Mouse (Mus musculus) heart, embryonic 14.5 days (tissue): ENCODE measurements around the gene Gch1. TPM values are rescaled to one million over a fixed set of nuclear protein-coding genes. Genes with fewer than 3 reads are reported as not detected.

Experiments used
- ATAC-seq: fragments of 200-750 bp; cut with Nextera tagmentation; 2 replicates; pipeline ENCODE4 v1.8.0; 2017; ENCODE audit warnings: low read depth, moderate TSS enrichment; ENCODE audit not compliant: insufficient number of reproducible peaks, insufficient read depth, low FRiP score
- H3K27ac ChIP-seq, 2 experiments: fragments of 200-500 bp in 1 of 2; fragments of 300-500 bp in 1 of 2; sonication (generic) in 1 of 2; replicated peaks in 1 of 2; 2 replicates each; pipeline ENCODE4 v1.5.1; 2012 to 2014; ENCODE audit warnings: low read depth in 2 of 2, low read length in 2 of 2, control low read depth in 1 of 2, mild to moderate bottlenecking in 1 of 2, mixed read lengths in 1 of 2; ENCODE audit not compliant: control insufficient read depth in 1 of 2, insufficient read depth in 1 of 2
- H3K27me3 ChIP-seq: fragments of 300-500 bp; sonication (generic); 2 replicates; pipeline ENCODE4 v1.6.1; 2014; ENCODE audit warnings: mild to moderate bottlenecking, low read length, control low read depth; ENCODE audit not compliant: control insufficient read depth, insufficient read depth
- H3K36me3 ChIP-seq: fragments of 300-500 bp; sonication (generic); 2 replicates; pipeline ENCODE4 v1.6.1; 2014; ENCODE audit warnings: mild to moderate bottlenecking, control low read depth, low read length, mixed read lengths; ENCODE audit not compliant: control insufficient read depth, insufficient read depth
- H3K4me1 ChIP-seq, 2 experiments: fragments of 200-500 bp in 1 of 2; fragments of 300-500 bp in 1 of 2; sonication (generic) in 1 of 2; 2 replicates each; pipeline ENCODE4 v1.6.1; 2012 to 2014; ENCODE audit warnings: low read length in 2 of 2, control low read depth in 1 of 2, mixed read lengths in 1 of 2; ENCODE audit not compliant: control insufficient read depth in 2 of 2, insufficient read depth in 2 of 2
- H3K4me2 ChIP-seq: fragments of 300-500 bp; sonication (generic); 2 replicates; pipeline ENCODE4 v1.6.1; 2014; ENCODE audit warnings: mild to moderate bottlenecking, low read length
- H3K4me3 ChIP-seq, 2 experiments: fragments of 200-500 bp in 1 of 2; fragments of 300-500 bp in 1 of 2; sonication (generic) in 1 of 2; 2 replicates each; pipeline ENCODE4 v1.5.1; 2012 to 2014; ENCODE audit warnings: low read length in 2 of 2, mild to moderate bottlenecking in 2 of 2, control low read depth in 1 of 2, low read depth in 1 of 2, moderate library complexity in 1 of 2; ENCODE audit not compliant: control insufficient read depth in 1 of 2, insufficient read depth in 1 of 2
- H3K9ac ChIP-seq: fragments of 300-500 bp; sonication (generic); 2 replicates; pipeline ENCODE4 v1.6.1; 2014; ENCODE audit warnings: mild to moderate bottlenecking, low read length
- H3K9me3 ChIP-seq: fragments of 300-500 bp; sonication (generic); 2 replicates; pipeline ENCODE4 v1.6.1; 2016; ENCODE audit warnings: low read length, control low read depth; ENCODE audit not compliant: control insufficient read depth
- WGBS: fragments of 180-500 bp; shearing (Covaris S2); extraction: QIAGEN DNeasy Blood & Tissue Kit; methylation state at CpG from one replicate; pipeline ENCODE4 v1.1.7; 2014; 5-methylcytosine and 5-hydroxymethylcytosine counted together
- polyA plus RNA-seq: library from polyadenylated mRNA; unstranded; fragments of >200 nt; fragmentation: Nextera tagmentation; extraction: Ambion mirVana; gene quantifications from 2 replicates; pipeline ENCODE4 v1.2.1, GENCODE M21; 2014

The Gch1 gene
- polyA plus RNA-seq, 1 experiment from 2014 or later, result 6.6 TPM

GRCm38 (mm10) chr14:47160051-47160640, 29.1 kb downstream of the Gch1 start:
- H3K27ac ChIP-seq, result no peak overlapping the region
- WGBS, result 62% methylated on average over 2 of the region's 2 CpGs
- no peaks in the 10 kb centered on the region for H3K36me3 ChIP-seq
- no peaks in the 10 kb centered on the region for H3K9me3 ChIP-seq
- H3K4me3 ChIP-seq, result no peak overlapping the region
- H3K9ac ChIP-seq, result no peak overlapping the region
- no peaks in the 10 kb centered on the region for H3K27me3 ChIP-seq
- H3K4me2 ChIP-seq, result no peak overlapping the region
- H3K4me1 ChIP-seq, result peaks cover 0 to 4% of the 10 kb centered on the region in 2 experiments; a peak in 1 of 4 replicates
- ATAC-seq, result no peak

- WGBS, result 14% methylated on average over 3 of the region's 3 CpGs
- no peak for ATAC-seq
- H3K4me2 ChIP-seq, result peak overlapping the region; percentile 29
These were observed 34.9 kb downstream of the Gch1 start for GRCm38 (mm10) chr14:47154303-47154702.

GRCm38 (mm10) chr14:47151306-47151705, 37.9 kb downstream of the Gch1 start:
- no peaks in the 10 kb centered on the region for H3K9me3 ChIP-seq
- H3K4me2 ChIP-seq, result no peak overlapping the region
- peaks cover 7 to 11% of the 10 kb centered on the region in 2 experiments; a peak in 3 of 4 replicates for H3K4me1 ChIP-seq
- no peak overlapping the region for H3K9ac ChIP-seq
- ATAC-seq, result no peak
- H3K36me3 ChIP-seq, result no peaks in the 10 kb centered on the region
- no peak overlapping the region for H3K4me3 ChIP-seq
- H3K27me3 ChIP-seq, result no peaks in the 10 kb centered on the region
- WGBS, result 89% methylated on average over 6 of the region's 6 CpGs
- no peak overlapping the region for H3K27ac ChIP-seq

More at GRCm38 (mm10) chr14:47154303-47154702, 34.9 kb downstream of the Gch1 start:
- Histone ChIP-seq H3K36me3 (no peaks in the 10 kb centered on the region), H3K9me3 (no peaks in the 10 kb centered on the region), H3K27ac (0 out of 4 replicates have a peak overlapping the region, but pooled peaks of 1 of the 2 experiments have one; percentile 30), H3K9ac (no peak overlapping the region), H3K4me3 (no peak overlapping the region), H3K4me1 (peaks cover 7 to 11% of the 10 kb centered on the region in 2 experiments; a peak in 3 of 4 replicates), H3K27me3 (no peaks in the 10 kb centered on the region)

- 67% methylated on average over 5 of the region's 5 CpGs for WGBS
- ATAC-seq, result no peak
- no peak overlapping the region for H3K9ac ChIP-seq
- no peaks in the 10 kb centered on the region for H3K4me1 ChIP-seq
- H3K4me2 ChIP-seq, result no peak overlapping the region
- no peak overlapping the region for H3K27ac ChIP-seq
- H3K9me3 ChIP-seq, result 0 out of 2 replicates have a peak, but pooled peaks cover 2% of the 10 kb centered on the region
- H3K4me3 ChIP-seq, result no peak overlapping the region
- H3K27me3 ChIP-seq, result no peaks in the 10 kb centered on the region
- no peaks in the 10 kb centered on the region for H3K36me3 ChIP-seq
These were observed 44.9 kb downstream of the Gch1 start for GRCm38 (mm10) chr14:47144326-47144725.

GRCm38 (mm10) chr14:47138853-47139252, 50.4 kb downstream of the Gch1 start:
- no peak for ATAC-seq
- no peak overlapping the region for H3K9ac ChIP-seq
- WGBS, result 60% methylated on average over 3 of the region's 3 CpGs

GRCm38 (mm10) chr14:47136637-47137036, 52.6 kb downstream of the Gch1 start:
- Histone ChIP-seq H3K4me2 (no peak overlapping the region), H3K4me1 (peaks cover 0 to 3% of the 10 kb centered on the region in 2 experiments; a peak in 2 of 4 replicates), H3K9me3 (no peaks in the 10 kb centered on the region), H3K36me3 (no peaks in the 10 kb centered on the region), H3K27me3 (no peaks in the 10 kb centered on the region), H3K27ac (no peak overlapping the region), H3K4me3 (no peak overlapping the region), H3K9ac (no peak overlapping the region)
- WGBS, result 50% methylated on average over 5 of the region's 5 CpGs
- ATAC-seq, result no peak

More at GRCm38 (mm10) chr14:47138853-47139252, 50.4 kb downstream of the Gch1 start:
- Histone ChIP-seq H3K36me3 (no peaks in the 10 kb centered on the region), H3K27ac (no peak overlapping the region), H3K27me3 (no peaks in the 10 kb centered on the region), H3K4me1 (peaks cover 0 to 3% of the 10 kb centered on the region in 2 experiments; a peak in 2 of 4 replicates), H3K4me2 (no peak overlapping the region), H3K4me3 (no peak overlapping the region), H3K9me3 (no peaks in the 10 kb centered on the region)

GRCm38 (mm10) chr14:47133948-47134347, 55.3 kb downstream of the Gch1 start:
- H3K4me3 ChIP-seq, result no peak overlapping the region
- ATAC-seq, result no peak
- H3K27me3 ChIP-seq, result no peaks in the 10 kb centered on the region
- no peaks in the 10 kb centered on the region for H3K9me3 ChIP-seq
- no peaks in the 10 kb centered on the region for H3K36me3 ChIP-seq
- no peak overlapping the region for H3K9ac ChIP-seq
- no peak overlapping the region for H3K4me2 ChIP-seq
- 74% methylated on average over 10 of the region's 10 CpGs for WGBS
- peaks cover 0 to 3% of the 10 kb centered on the region in 2 experiments; a peak in 2 of 4 replicates for H3K4me1 ChIP-seq
- no peak overlapping the region for H3K27ac ChIP-seq

- H3K4me2 ChIP-seq, result no peak overlapping the region
- H3K27me3 ChIP-seq, result no peaks in the 10 kb centered on the region
- WGBS, result 89% methylated on average over 5 of the region's 5 CpGs
- H3K27ac ChIP-seq, result no peak overlapping the region
- no peaks in the 10 kb centered on the region for H3K9me3 ChIP-seq
- ATAC-seq, result no peak
- no peak overlapping the region for H3K9ac ChIP-seq
- no peaks in the 10 kb centered on the region for H3K36me3 ChIP-seq
- no peak overlapping the region for H3K4me3 ChIP-seq
- H3K4me1 ChIP-seq, result no peaks in the 10 kb centered on the region
These were observed 61.2 kb downstream of the Gch1 start for GRCm38 (mm10) chr14:47127987-47128386.
